Mouse (Mus musculus): ENCODE data around the gene Arxes1. TPM values are rescaled to one million over a fixed set of nuclear protein-coding genes. Genes with fewer than 3 reads are reported as not detected.

Arxes1 gene
- not detected for polyA plus RNA-seq (2014; fragmentation: Illumina TruSeq; extraction: RNeasy Lipid Tissue Mini Kit (QIAGEN cat#74804); ENCODE audit: low read depth, low replicate concordance)

GRCm38 (mm10) chrX:136032799-136033763 lies at the start of gene Arxes1:
Gene Arxes1 (plus strand): TSS chrX:136033367.

DNA sequence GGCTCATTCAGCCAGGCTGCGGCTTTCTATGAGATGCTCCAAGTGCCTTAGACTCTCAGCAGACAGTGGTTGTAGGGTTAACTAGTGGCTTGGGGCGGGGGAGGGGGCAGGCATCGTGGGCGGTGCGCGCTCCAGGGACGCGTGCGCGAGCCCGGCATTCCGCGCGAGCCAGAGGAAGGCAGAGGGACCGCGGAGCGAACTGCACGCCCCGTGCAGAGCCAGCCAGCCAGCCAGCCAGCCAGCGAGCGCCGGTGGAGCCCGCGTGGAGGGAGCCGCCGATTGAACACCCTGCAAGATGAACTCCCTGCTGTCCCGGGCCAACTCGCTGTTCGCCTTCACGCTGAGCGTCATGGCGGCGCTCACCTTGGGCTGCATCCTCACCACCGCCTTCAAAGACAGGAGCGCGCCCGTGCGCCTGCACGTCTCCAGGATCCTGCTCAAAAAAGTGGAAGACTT lies 39.5 kb upstream of the Arxes1 start, which contains the start of gene Arxes2:
Gene Arxes2, plus strand, starts transcription at position 161 of the 456 bp plus-strand sequence.

DNA sequence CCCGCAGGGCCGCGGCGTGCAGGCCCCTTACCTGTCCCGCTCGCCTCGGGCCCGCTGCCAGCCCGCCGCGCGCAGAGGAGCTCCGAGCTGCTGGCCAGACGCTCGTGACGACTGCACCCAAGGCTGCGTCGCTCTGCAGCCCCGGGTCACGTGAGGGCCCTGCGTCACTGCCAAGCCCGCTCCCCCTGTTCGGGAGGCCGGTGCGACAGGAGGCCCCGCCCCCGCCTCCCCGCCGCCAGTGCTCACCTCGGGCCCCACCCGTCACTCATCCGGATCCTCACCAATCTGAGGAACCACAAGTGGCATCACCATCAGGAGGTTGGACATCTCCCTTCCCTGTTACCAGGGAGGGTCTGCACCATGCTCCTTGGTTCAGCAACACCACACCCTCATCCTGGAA lies 34.9 kb downstream of the Arxes1 start, which contains the start of gene Bex2:
Gene Bex2, minus strand, starts transcription at position 217 of the 400 bp plus-strand sequence.

Other genes with a start within 250 kb of the Arxes1 start
- 9.0 TPM for gene Bhlhb9, start 235.8 kb upstream of the Arxes1 start, polyA plus RNA-seq (2014; fragmentation: Illumina TruSeq; extraction: RNeasy Lipid Tissue Mini Kit (QIAGEN cat#74804); ENCODE audit: low read depth, low replicate concordance)
- 0.21 TPM for gene Gprasp2, start 194.3 kb upstream of the Arxes1 start, polyA plus RNA-seq (2014; fragmentation: Illumina TruSeq; extraction: RNeasy Lipid Tissue Mini Kit (QIAGEN cat#74804); ENCODE audit: low read depth, low replicate concordance)
- gene Arxes2, start 39.5 kb upstream of the Arxes1 start, polyA plus RNA-seq (2014; fragmentation: Illumina TruSeq; extraction: RNeasy Lipid Tissue Mini Kit (QIAGEN cat#74804); ENCODE audit: low read depth, low replicate concordance): not detected
- gene Bex2, start 34.9 kb downstream of the Arxes1 start, polyA plus RNA-seq (2014; fragmentation: Illumina TruSeq; extraction: RNeasy Lipid Tissue Mini Kit (QIAGEN cat#74804); ENCODE audit: low read depth, low replicate concordance): not detected
- gene Nxf3, start 51.9 kb downstream of the Arxes1 start, polyA plus RNA-seq (2014; fragmentation: Illumina TruSeq; extraction: RNeasy Lipid Tissue Mini Kit (QIAGEN cat#74804); ENCODE audit: low read depth, low replicate concordance): not detected
- 1.4 TPM for gene Bex4, start 105.6 kb downstream of the Arxes1 start, polyA plus RNA-seq (2014; fragmentation: Illumina TruSeq; extraction: RNeasy Lipid Tissue Mini Kit (QIAGEN cat#74804); ENCODE audit: low read depth, low replicate concordance)
- gene Tceal8, start 139.0 kb downstream of the Arxes1 start, polyA plus RNA-seq (2014; fragmentation: Illumina TruSeq; extraction: RNeasy Lipid Tissue Mini Kit (QIAGEN cat#74804); ENCODE audit: low read depth, low replicate concordance): 95.9 TPM
- gene Tceal5, start 170.5 kb downstream of the Arxes1 start, polyA plus RNA-seq (2014; fragmentation: Illumina TruSeq; extraction: RNeasy Lipid Tissue Mini Kit (QIAGEN cat#74804); ENCODE audit: low read depth, low replicate concordance): not detected
- not detected for gene Tceal7, start 181.4 kb downstream of the Arxes1 start, polyA plus RNA-seq (2014; fragmentation: Illumina TruSeq; extraction: RNeasy Lipid Tissue Mini Kit (QIAGEN cat#74804); ENCODE audit: low read depth, low replicate concordance)
- not detected for gene Bex1, start 182.1 kb downstream of the Arxes1 start, polyA plus RNA-seq (2014; fragmentation: Illumina TruSeq; extraction: RNeasy Lipid Tissue Mini Kit (QIAGEN cat#74804); ENCODE audit: low read depth, low replicate concordance)
- gene Tceal9, start 211.7 kb downstream of the Arxes1 start, polyA plus RNA-seq (2014; fragmentation: Illumina TruSeq; extraction: RNeasy Lipid Tissue Mini Kit (QIAGEN cat#74804); ENCODE audit: low read depth, low replicate concordance): 47.5 TPM
- not detected for gene Bex3, start 236.9 kb downstream of the Arxes1 start, polyA plus RNA-seq (2014; fragmentation: Illumina TruSeq; extraction: RNeasy Lipid Tissue Mini Kit (QIAGEN cat#74804); ENCODE audit: low read depth, low replicate concordance)

Data from liver, adult 10 weeks (tissue).